Mouse (Mus musculus): ENCODE data around the gene Ccl1. TPM values are rescaled to one million over a fixed set of nuclear protein-coding genes. Genes with fewer than 3 reads are reported as not detected.

Ccl1 gene
- polyA plus RNA-seq, 1 experiment from 2014 or later = not detected

DNA sequence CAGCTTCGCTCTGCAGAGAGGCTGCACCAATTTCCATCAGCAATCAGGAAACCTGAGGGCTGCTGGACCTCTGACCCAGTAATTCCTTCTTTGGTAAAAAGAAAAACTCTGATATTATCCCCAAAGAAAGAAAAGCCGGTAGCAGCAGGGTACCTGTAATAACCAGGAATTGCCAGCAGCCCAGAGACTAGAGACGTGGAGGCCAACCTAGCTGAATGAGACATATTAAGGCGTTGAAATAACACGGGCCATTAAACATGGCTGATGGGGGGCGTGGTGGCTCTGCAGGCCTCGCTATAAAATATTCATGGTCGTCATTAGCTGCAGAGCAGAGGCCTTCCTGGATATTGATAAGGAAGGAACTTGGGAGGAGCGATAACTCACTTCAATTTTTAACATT is 78.5 kb downstream of the Ccl1 start:
- Histone ChIP-seq H3K27me3 (ENCODE audit: control insufficient read depth, insufficient read depth, low read length) (no peaks in the 10 kb centered on the region; the same call in 1 of the 2 replicates), H3K9ac (ENCODE audit: low read depth, low read length) (no peak overlapping the region), H3K36me3 (ENCODE audit: control insufficient read depth, insufficient read depth, low read length) (no peaks in the 10 kb centered on the region), H3K4me2 (replicated peaks; ENCODE audit: low read depth, low read length) (no peak overlapping the region), H3K4me3 (ENCODE audit: low read length) (no peak overlapping the region), H3K27ac (ENCODE audit: low read depth, low read length) (no peak overlapping the region), H3K4me1 (ENCODE audit: control insufficient read depth, insufficient read depth, low read length) (no peaks in the 10 kb centered on the region), H3K9me3 (ENCODE audit: control insufficient read depth, low read length) (no peaks in the 10 kb centered on the region)
- no peak for ATAC-seq (ENCODE audit: low FRiP score, low TSS enrichment)
- 37% methylated on average over 9 of the region's 9 CpGs for WGBS

DNA sequence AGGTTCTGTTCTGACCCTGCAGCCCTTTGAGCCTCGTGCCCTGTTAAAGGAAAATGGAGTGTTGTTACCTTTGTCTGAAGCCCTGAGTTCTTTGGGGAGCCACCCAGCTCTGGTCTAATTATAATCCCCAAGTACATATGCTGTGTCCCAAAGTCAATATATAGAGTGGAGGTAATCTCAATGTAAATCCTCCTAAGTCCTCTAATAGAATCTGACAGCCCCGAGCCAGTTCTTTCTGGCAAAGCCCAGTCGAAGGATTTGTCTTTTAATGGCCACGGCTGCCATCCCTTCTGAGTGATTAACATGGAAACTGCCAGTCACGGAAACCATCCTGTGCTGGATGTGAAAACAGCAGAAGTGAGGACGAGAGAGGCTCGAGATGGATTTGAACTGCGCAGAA is 79.6 kb downstream of the Ccl1 start:
- Histone ChIP-seq H3K4me1 (ENCODE audit: control insufficient read depth, insufficient read depth, low read length) (no peaks in the 10 kb centered on the region), H3K9ac (ENCODE audit: low read depth, low read length) (no peak overlapping the region), H3K27me3 (ENCODE audit: control insufficient read depth, insufficient read depth, low read length) (no peaks in the 10 kb centered on the region; the same call in 1 of the 2 replicates), H3K4me2 (replicated peaks; ENCODE audit: low read depth, low read length) (no peak overlapping the region), H3K27ac (ENCODE audit: low read depth, low read length) (no peak overlapping the region), H3K36me3 (ENCODE audit: control insufficient read depth, insufficient read depth, low read length) (no peaks in the 10 kb centered on the region), H3K9me3 (ENCODE audit: control insufficient read depth, low read length) (no peaks in the 10 kb centered on the region), H3K4me3 (ENCODE audit: low read length) (no peak overlapping the region)
- ATAC-seq (ENCODE audit: low FRiP score, low TSS enrichment) = no peak
- WGBS = 80% methylated on average over 8 of the region's 8 CpGs

DNA sequence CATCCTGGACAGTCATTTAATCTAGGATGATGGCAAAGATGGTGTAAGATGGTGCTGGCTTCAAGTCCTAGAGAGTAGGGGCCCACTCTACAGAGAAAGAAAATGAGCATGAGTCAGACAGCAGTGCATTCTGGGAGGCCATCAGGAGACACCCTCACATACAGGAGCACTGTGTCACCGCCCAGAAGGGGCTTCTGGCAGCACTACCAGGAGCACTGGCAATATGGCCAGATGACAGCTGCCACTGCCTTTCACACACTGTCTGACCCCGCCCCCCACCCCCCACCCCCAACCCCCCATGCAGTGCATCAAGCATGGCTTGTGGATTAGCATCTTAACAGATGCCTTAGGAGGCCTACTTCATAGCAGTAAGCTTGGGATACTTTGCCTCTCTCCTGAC is 89.0 kb downstream of the Ccl1 start:
- 48% methylated on average over 2 of the region's 2 CpGs for WGBS
- Histone ChIP-seq H3K9ac (ENCODE audit: low read depth, low read length) (no peak overlapping the region), H3K4me2 (replicated peaks; ENCODE audit: low read depth, low read length) (no peak overlapping the region), H3K9me3 (ENCODE audit: control insufficient read depth, low read length) (no peaks in the 10 kb centered on the region), H3K27ac (ENCODE audit: low read depth, low read length) (no peak overlapping the region), H3K4me3 (ENCODE audit: low read length) (no peak overlapping the region), H3K4me1 (ENCODE audit: control insufficient read depth, insufficient read depth, low read length) (no peaks in the 10 kb centered on the region), H3K36me3 (ENCODE audit: control insufficient read depth, insufficient read depth, low read length) (no peaks in the 10 kb centered on the region), H3K27me3 (ENCODE audit: control insufficient read depth, insufficient read depth, low read length) (no peaks in the 10 kb centered on the region)
- ATAC-seq (ENCODE audit: low FRiP score, low TSS enrichment) = no peak

DNA sequence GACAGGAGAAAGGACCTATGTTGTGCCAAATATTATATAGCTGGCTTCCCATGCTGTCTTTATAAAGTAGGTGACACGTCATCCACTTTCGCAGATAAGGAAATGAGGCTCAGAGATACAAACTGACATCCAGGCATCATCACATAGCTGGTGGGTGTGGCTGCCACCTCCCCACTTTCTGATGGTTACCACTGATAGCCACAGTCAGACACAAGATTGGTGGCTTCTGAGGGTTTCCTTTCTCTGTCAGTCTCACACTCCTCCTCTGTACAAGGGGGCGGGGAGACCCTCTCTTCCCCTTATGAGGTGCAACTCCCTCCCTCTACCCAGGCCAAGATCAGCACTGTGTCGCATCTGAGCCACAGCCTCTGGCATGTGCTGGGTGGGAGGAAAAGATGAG is 91.1 kb downstream of the Ccl1 start:
- no peak overlapping the region for H3K27ac ChIP-seq (ENCODE audit: low read depth, low read length)
- H3K4me3 ChIP-seq (ENCODE audit: low read length) = no peak overlapping the region
- H3K27me3 ChIP-seq (ENCODE audit: control insufficient read depth, insufficient read depth, low read length) = no peaks in the 10 kb centered on the region
- H3K4me2 ChIP-seq (replicated peaks; ENCODE audit: low read depth, low read length) = no peak overlapping the region
- no peak overlapping the region for H3K9ac ChIP-seq (ENCODE audit: low read depth, low read length)
- no peaks in the 10 kb centered on the region for H3K4me1 ChIP-seq (ENCODE audit: control insufficient read depth, insufficient read depth, low read length)
- H3K9me3 ChIP-seq (ENCODE audit: control insufficient read depth, low read length) = no peaks in the 10 kb centered on the region
- WGBS = 75% methylated on average over 4 of the region's 4 CpGs
- no peak for ATAC-seq (ENCODE audit: low FRiP score, low TSS enrichment)
- no peaks in the 10 kb centered on the region for H3K36me3 ChIP-seq (ENCODE audit: control insufficient read depth, insufficient read depth, low read length)

DNA sequence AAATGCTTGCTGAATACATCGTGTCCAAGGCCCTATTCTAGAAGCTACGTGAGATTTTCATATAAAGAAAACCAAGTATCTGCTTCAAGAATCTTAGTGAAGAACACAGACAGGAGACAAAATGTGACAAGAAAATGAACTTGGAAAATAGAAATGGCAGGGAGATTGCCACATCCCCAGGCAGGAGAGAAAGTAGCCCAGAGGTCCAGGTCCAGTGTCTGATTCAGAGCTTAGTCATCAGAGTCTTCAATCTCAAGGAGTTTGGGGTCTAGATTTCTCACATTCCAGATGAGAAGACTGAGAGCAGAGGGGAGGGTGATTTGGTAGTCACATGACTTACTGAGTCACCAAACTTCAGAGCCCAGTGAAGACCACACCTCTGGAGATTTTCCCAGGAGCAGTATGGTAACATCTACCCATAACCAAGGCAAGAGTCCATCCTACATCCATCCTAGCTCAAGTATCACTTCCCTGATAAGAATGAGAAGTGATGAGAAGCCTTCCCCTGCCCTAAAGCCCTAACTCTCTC is 98.5 kb downstream of the Ccl1 start:
- H3K36me3 ChIP-seq (ENCODE audit: control insufficient read depth, insufficient read depth, low read length) = no peaks in the 10 kb centered on the region
- no peak overlapping the region for H3K4me2 ChIP-seq (replicated peaks; ENCODE audit: low read depth, low read length)
- H3K9ac ChIP-seq (ENCODE audit: low read depth, low read length) = no peak overlapping the region
- H3K4me3 ChIP-seq (ENCODE audit: low read length) = no peak overlapping the region
- no peak overlapping the region for H3K27ac ChIP-seq (ENCODE audit: low read depth, low read length)
- no peaks in the 10 kb centered on the region for H3K27me3 ChIP-seq (ENCODE audit: control insufficient read depth, insufficient read depth, low read length)
- no peaks in the 10 kb centered on the region for H3K4me1 ChIP-seq (ENCODE audit: control insufficient read depth, insufficient read depth, low read length)
- no peaks in the 10 kb centered on the region for H3K9me3 ChIP-seq (ENCODE audit: control insufficient read depth, low read length)
- WGBS = 89% methylated on average over 2 of the region's 2 CpGs
- ATAC-seq (ENCODE audit: low FRiP score, low TSS enrichment) = no peak

DNA sequence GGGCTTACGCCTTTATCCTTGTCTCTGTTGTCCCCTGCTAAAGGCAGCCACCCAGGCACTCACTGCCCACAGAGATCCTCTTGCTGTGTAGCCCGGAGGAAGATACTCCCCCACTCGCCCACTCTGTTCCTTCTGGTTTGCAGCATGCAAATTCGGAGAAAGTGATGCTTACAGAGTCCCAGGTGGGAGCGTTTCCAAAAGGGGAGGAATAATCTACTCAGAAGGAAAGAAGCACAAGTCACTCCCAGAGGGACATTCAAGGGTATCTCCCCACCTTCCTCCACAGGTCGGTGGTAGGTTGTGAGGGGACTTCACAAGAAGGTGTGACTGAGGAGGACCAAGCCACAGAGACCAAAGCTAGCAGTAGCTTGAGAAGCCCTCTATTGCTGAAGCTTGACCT is 100.3 kb downstream of the Ccl1 start:
- H3K9ac ChIP-seq (ENCODE audit: low read depth, low read length) = no peak overlapping the region
- no peak overlapping the region for H3K27ac ChIP-seq (ENCODE audit: low read depth, low read length)
- WGBS = 90% methylated on average over 6 of the region's 6 CpGs
- H3K36me3 ChIP-seq (ENCODE audit: control insufficient read depth, insufficient read depth, low read length) = no peaks in the 10 kb centered on the region
- no peak overlapping the region for H3K4me2 ChIP-seq (replicated peaks; ENCODE audit: low read depth, low read length)
- no peak overlapping the region for H3K4me3 ChIP-seq (ENCODE audit: low read length)
- H3K9me3 ChIP-seq (ENCODE audit: control insufficient read depth, low read length) = no peaks in the 10 kb centered on the region
- H3K4me1 ChIP-seq (ENCODE audit: control insufficient read depth, insufficient read depth, low read length) = no peaks in the 10 kb centered on the region
- no peaks in the 10 kb centered on the region for H3K27me3 ChIP-seq (ENCODE audit: control insufficient read depth, insufficient read depth, low read length)
- ATAC-seq (ENCODE audit: low FRiP score, low TSS enrichment) = no peak

DNA sequence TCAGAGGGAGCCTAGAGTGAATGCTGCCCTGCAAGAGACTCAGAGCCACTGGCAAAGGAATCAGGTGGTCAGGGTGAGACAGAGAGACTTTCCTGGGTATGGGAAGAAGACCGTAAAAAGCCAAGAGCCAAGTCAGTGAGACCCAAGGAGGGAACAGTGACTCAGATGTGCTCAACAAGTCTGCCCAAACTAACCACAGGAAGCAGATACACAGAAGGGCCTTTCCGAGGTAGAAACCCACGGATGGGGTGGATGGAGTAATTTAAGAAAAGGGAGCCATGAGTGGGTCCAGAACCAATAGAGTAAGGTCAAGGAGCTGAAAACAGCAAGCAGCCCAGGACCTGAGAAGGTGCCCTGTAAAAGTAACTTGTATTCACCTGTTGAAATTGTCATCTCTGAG is 101.8 kb downstream of the Ccl1 start:
- Histone ChIP-seq H3K4me1 (ENCODE audit: control insufficient read depth, insufficient read depth, low read length) (no peaks in the 10 kb centered on the region), H3K36me3 (ENCODE audit: control insufficient read depth, insufficient read depth, low read length) (no peaks in the 10 kb centered on the region), H3K4me3 (ENCODE audit: low read length) (no peak overlapping the region), H3K27me3 (ENCODE audit: control insufficient read depth, insufficient read depth, low read length) (no peaks in the 10 kb centered on the region), H3K9me3 (ENCODE audit: control insufficient read depth, low read length) (no peaks in the 10 kb centered on the region), H3K9ac (ENCODE audit: low read depth, low read length) (no peak overlapping the region), H3K27ac (ENCODE audit: low read depth, low read length) (no peak overlapping the region), H3K4me2 (replicated peaks; ENCODE audit: low read depth, low read length) (no peak overlapping the region)
- 84% methylated on average over 3 of the region's 3 CpGs for WGBS
- no peak for ATAC-seq (ENCODE audit: low FRiP score, low TSS enrichment)

DNA sequence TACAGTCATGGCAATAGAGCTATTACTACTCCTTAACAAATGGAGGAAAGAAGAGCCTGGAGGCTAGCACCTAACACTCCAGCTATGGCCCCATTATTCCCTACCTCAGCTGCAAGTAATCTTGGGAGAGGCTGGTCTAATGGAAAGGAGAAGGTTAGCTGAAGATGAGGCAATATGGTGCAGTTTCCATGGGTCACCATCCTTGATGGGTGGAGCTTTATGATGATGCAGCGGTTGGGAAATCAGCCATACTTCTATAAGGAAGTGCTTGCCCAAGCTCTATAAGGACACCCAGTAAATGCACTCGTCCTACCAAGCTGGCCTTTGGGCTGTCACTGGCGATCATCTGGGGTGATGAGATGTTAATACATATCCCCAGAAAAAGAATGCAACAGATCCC is 107.7 kb downstream of the Ccl1 start:
- no peak overlapping the region for H3K4me2 ChIP-seq (replicated peaks; ENCODE audit: low read depth, low read length)
- no peak overlapping the region for H3K27ac ChIP-seq (ENCODE audit: low read depth, low read length)
- 89% methylated on average over 3 of the region's 3 CpGs for WGBS
- H3K36me3 ChIP-seq (ENCODE audit: control insufficient read depth, insufficient read depth, low read length) = no peaks in the 10 kb centered on the region
- H3K9ac ChIP-seq (ENCODE audit: low read depth, low read length) = no peak overlapping the region
- H3K27me3 ChIP-seq (ENCODE audit: control insufficient read depth, insufficient read depth, low read length) = no peaks in the 10 kb centered on the region
- no peak for ATAC-seq (ENCODE audit: low FRiP score, low TSS enrichment)
- H3K4me1 ChIP-seq (ENCODE audit: control insufficient read depth, insufficient read depth, low read length) = no peaks in the 10 kb centered on the region
- H3K9me3 ChIP-seq (ENCODE audit: control insufficient read depth, low read length) = no peaks in the 10 kb centered on the region
- no peak overlapping the region for H3K4me3 ChIP-seq (ENCODE audit: low read length)

DNA sequence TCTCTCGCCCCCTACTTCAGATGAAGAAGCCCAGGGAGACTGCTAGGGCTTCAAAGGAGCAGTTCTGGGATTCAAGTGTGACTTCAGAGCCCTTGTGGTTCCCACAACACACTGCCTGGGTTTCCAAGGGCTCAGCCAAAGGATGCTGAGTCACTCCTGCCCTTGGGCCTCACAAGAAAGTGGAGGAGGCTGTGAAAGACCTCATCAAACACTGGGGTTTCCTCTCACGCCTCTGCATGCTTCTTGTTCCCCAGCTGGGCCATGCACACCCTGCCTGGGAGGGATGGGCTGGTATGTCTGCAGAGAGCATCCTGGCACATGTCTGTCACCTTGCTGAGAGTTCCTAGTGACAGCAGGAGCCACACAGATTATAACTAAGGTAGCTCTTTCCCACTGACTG is 110.5 kb downstream of the Ccl1 start:
- no peaks in the 10 kb centered on the region for H3K27me3 ChIP-seq (ENCODE audit: control insufficient read depth, insufficient read depth, low read length)
- WGBS = 40% methylated on average over 2 of the region's 2 CpGs
- H3K9ac ChIP-seq (ENCODE audit: low read depth, low read length) = no peak overlapping the region
- no peak overlapping the region for H3K27ac ChIP-seq (ENCODE audit: low read depth, low read length)
- no peak overlapping the region for H3K4me2 ChIP-seq (replicated peaks; ENCODE audit: low read depth, low read length)
- no peak overlapping the region for H3K4me3 ChIP-seq (ENCODE audit: low read length)
- ATAC-seq (ENCODE audit: low FRiP score, low TSS enrichment) = no peak
- no peaks in the 10 kb centered on the region for H3K36me3 ChIP-seq (ENCODE audit: control insufficient read depth, insufficient read depth, low read length)
- no peaks in the 10 kb centered on the region for H3K9me3 ChIP-seq (ENCODE audit: control insufficient read depth, low read length)
- no peaks in the 10 kb centered on the region for H3K4me1 ChIP-seq (ENCODE audit: control insufficient read depth, insufficient read depth, low read length)

DNA sequence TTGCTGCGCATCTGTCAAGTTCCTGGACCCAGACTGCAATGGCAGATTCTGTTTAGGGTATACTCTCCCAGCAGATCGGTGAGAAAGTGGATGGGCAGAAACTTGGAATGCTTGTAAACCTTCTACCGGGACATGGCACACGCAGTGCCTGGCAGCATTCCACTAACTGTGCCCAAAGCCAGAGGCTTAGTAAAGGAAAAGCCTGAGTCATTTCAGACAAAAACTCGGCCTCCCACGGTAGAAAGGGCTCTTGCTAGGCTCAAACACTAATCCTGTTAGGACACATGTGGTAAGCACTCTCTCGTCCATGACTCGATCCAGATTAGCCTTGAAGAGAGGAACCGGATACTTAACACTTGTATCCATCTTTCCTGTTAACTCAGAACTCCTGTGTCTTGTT is 111.7 kb downstream of the Ccl1 start:
- no peaks in the 10 kb centered on the region for H3K9me3 ChIP-seq (ENCODE audit: control insufficient read depth, low read length)
- no peak for ATAC-seq (ENCODE audit: low FRiP score, low TSS enrichment)
- 85% methylated on average over 9 of the region's 9 CpGs for WGBS
- no peaks in the 10 kb centered on the region for H3K36me3 ChIP-seq (ENCODE audit: control insufficient read depth, insufficient read depth, low read length)
- H3K4me3 ChIP-seq (ENCODE audit: low read length) = no peak overlapping the region
- no peak overlapping the region for H3K9ac ChIP-seq (ENCODE audit: low read depth, low read length)
- no peaks in the 10 kb centered on the region for H3K4me1 ChIP-seq (ENCODE audit: control insufficient read depth, insufficient read depth, low read length)
- no peak overlapping the region for H3K4me2 ChIP-seq (replicated peaks; ENCODE audit: low read depth, low read length)
- no peaks in the 10 kb centered on the region for H3K27me3 ChIP-seq (ENCODE audit: control insufficient read depth, insufficient read depth, low read length)
- H3K27ac ChIP-seq (ENCODE audit: low read depth, low read length) = no peak overlapping the region
